ENCODE assay signal across 8 mouse cellular contexts in the genomic region with DNA sequence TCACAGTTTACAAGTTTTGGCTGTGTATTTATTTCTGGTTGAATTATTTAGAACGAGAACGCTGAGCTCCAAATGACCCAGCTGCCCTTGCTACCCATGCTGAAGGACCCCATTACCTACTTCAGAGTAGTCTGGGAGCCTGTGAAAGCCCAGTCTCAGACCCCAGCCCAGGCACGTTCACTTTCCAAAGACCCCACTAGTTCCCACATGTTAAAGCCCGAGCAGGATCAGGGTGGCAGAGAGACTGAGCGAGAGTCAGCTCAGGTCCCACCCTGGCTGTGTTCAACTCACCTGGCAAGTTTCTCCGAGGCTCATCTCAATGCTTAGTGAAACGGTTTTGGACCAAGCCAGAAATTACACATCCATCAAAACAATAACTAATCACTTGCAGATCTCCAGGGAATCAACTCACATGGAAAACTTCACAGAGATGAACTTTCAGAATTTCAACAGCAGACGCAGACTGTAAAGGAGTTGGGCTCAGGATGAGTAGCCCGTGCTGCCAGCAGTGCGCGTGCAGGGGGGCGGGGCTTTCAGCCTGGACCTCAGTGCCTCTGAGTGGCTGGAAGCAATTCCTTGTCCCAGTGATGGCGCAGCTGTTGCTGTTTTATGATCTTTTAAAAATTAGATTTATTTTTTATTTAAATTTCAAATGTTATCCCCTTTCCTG. TPM values are rescaled to one million over a fixed set of nuclear protein-coding genes. Genes with fewer than 3 reads are reported as not detected.
DNase-seq lines count a peak whose midpoint lies in the region; ATAC-seq and TF ChIP-seq lines count a peak whose summit lies in the region.

No protein-coding gene starts in this region.

- peak overlapping the region; percentile 95 for H3K9ac ChIP-seq in CH12.LX (ENCODE audit: insufficient read depth, low read depth)
- peak overlapping the region; percentile 61 for H3K9ac ChIP-seq in heart, embryonic 15.5 days
- peak overlapping the region; percentile 59 for H3K9ac ChIP-seq in kidney, embryonic 15.5 days

- in situ Hi-C loops in CH12.LX (cut with MboI; ENCODE audit: low pct_ligation_motif_present, low pct_unique_long_range_greater_than_20kb, low sequenced_read_pairs): no loop called here

- WGBS in heart, embryonic 15.5 days: 2% methylated on average over 13 of the region's 13 CpGs
- WGBS in kidney, embryonic 15.5 days: 2% methylated on average over 13 of the region's 13 CpGs

- H3K79me2 ChIP-seq in CH12.LX (replicated peaks; ENCODE audit: control insufficient read depth, extremely low read depth, insufficient read depth, poor library complexity, severe bottlenecking): peaks cover 12% of the 10 kb centered on the region; the same call in 1 of the 2 replicates

- dilution Hi-C loops in CH12.LX (cut with MboI; ENCODE audit: extremely low pct_ligation_motif_present, extremely low pct_unique_long_range_greater_than_20kb, low sequenced_read_pairs): no loop called here

- 0 out of 2 replicates have a peak, but pooled peaks have one; percentile 53 for ATAC-seq in erythroblast, adult 5-6 weeks (replicated peaks; ENCODE audit: low FRiP score, poor library complexity, severe bottlenecking)
- ATAC-seq in heart, embryonic 15.5 days (replicated peaks; ENCODE audit: insufficient number of reproducible peaks, insufficient read depth, low FRiP score, low read depth): peak; percentile 29; the same call in 1 of the 2 replicates
- ATAC-seq in kidney, embryonic 15.5 days (replicated peaks; ENCODE audit: low FRiP score): peak; percentile 86
- ATAC-seq in monocyte, adult 5-6 weeks (replicated peaks; ENCODE audit: insufficient number of reproducible peaks, low FRiP score, low TSS enrichment, poor library complexity, severe bottlenecking): no peak

- peak; percentile 42 for DNase-seq in CH12.LX (ENCODE audit: extremely low read depth)
- DNase-seq in adrenal gland, postnatal 25 days: peak; percentile 82
- peak; percentile 67 for DNase-seq in lung, postnatal 14 days
- peak; percentile 38 for DNase-seq in retina, postnatal 1 day

- peak overlapping the region; percentile 45 to 68 (median 62) for H3K4me3 ChIP-seq in CH12.LX (replicated peaks in 1 of 3; ENCODE audit: low read depth in 2 of 3, low read length in 2 of 3, poor library complexity in 1 of 3)
- peak overlapping the region; percentile 68 for H3K4me3 ChIP-seq in heart, embryonic 15.5 days
- peak overlapping the region; percentile 65 for H3K4me3 ChIP-seq in kidney, embryonic 15.5 days (replicated peaks)

- peak overlapping the region; percentile 92 for H3K27ac ChIP-seq in CH12.LX (ENCODE audit: insufficient read depth, low read depth)
- H3K27ac ChIP-seq in heart, embryonic 15.5 days: peak overlapping the region; percentile 90
- H3K27ac ChIP-seq in kidney, embryonic 15.5 days: peak overlapping the region; percentile 80

- H3K4me1 ChIP-seq in CH12.LX (ENCODE audit: control insufficient read depth in 1 of 2, insufficient read depth in 2 of 2): peaks cover 0 to 25% of the 10 kb centered on the region in 2 experiments; a peak in 2 of 4 replicates
- H3K4me1 ChIP-seq in heart, embryonic 15.5 days (replicated peaks): peaks cover 7% of the 10 kb centered on the region
- peaks cover 16% of the 10 kb centered on the region; the same call in 1 of the 2 replicates for H3K4me1 ChIP-seq in kidney, embryonic 15.5 days

- no peak for TF ChIP-seq EP300 in CH12.LX (IDR thresholded peaks at IDR 0.05; ENCODE audit: low read length)

- H3K9me3 ChIP-seq in CH12.LX (replicated peaks; ENCODE audit: low read length): peaks cover 4% of the 10 kb centered on the region
- no peaks in the 10 kb centered on the region for H3K9me3 ChIP-seq in heart, embryonic 15.5 days (replicated peaks)
- no peaks in the 10 kb centered on the region for H3K9me3 ChIP-seq in kidney, embryonic 15.5 days (replicated peaks)

- TF ChIP-seq RAD21 in CH12.LX (IDR thresholded peaks at IDR 0.05; ENCODE audit: low read depth, low read length): no peak

- no peak for TF ChIP-seq POLR2A in CH12.LX (IDR thresholded peaks at IDR 0.05; ENCODE audit: low read depth, low read length)

- peaks cover 25 to 39% of the 10 kb centered on the region in 2 experiments for H3K36me3 ChIP-seq in CH12.LX (replicated peaks in 1 of 2; ENCODE audit: control insufficient read depth in 1 of 2, insufficient read depth in 1 of 2, low read length in 1 of 2)
- peaks cover 15% of the 10 kb centered on the region for H3K36me3 ChIP-seq in heart, embryonic 15.5 days
- peaks cover 23% of the 10 kb centered on the region for H3K36me3 ChIP-seq in kidney, embryonic 15.5 days

- peak overlapping the region; percentile 67 for H3K4me2 ChIP-seq in CH12.LX (ENCODE audit: insufficient read depth, low read depth, poor library complexity, severe bottlenecking)
- peak overlapping the region; percentile 84 for H3K4me2 ChIP-seq in heart, embryonic 15.5 days
- H3K4me2 ChIP-seq in kidney, embryonic 15.5 days: peak overlapping the region; percentile 72

- TF ChIP-seq CTCF in CH12.LX (conservative IDR thresholded peaks at IDR 0.05 in 1 of 2, IDR thresholded peaks at IDR 0.05 in 1 of 2; ENCODE audit: low read depth in 2 of 2, low read length in 2 of 2): no peak

- H3K27me3 ChIP-seq in CH12.LX (replicated peaks): no peaks in the 10 kb centered on the region
- no peaks in the 10 kb centered on the region for H3K27me3 ChIP-seq in heart, embryonic 15.5 days
- H3K27me3 ChIP-seq in kidney, embryonic 15.5 days: no peaks in the 10 kb centered on the region

TF ChIP-seq in CH12.LX, 34 proteins besides CTCF, POLR2A, EP300 and RAD21:
- TF ChIP-seq MAZ (IDR thresholded peaks at IDR 0.05; ENCODE audit: low read depth, low read length) (no peak), ZMIZ1 (IDR thresholded peaks at IDR 0.05; ENCODE audit: low read depth, low read length) (0 out of 2 replicates have a peak, but pooled peaks have one; percentile 11), KAT2A (IDR thresholded peaks at IDR 0.05; ENCODE audit: insufficient replicate concordance, low read length) (no peak), MYC (IDR thresholded peaks at IDR 0.05; ENCODE audit: low read depth, low read length) (peak; percentile 29; the same call in 1 of the 2 replicates), USF1 (IDR thresholded peaks at IDR 0.05; ENCODE audit: low read depth, low read length) (no peak), MXI1 (IDR thresholded peaks at IDR 0.05; ENCODE audit: low read depth, low read length) (peak; percentile 25; the same call in 1 of the 2 replicates), TBP (conservative IDR thresholded peaks at IDR 0.05; ENCODE audit: low read depth, low read length) (no peak), CHD1 (IDR thresholded peaks at IDR 0.05; ENCODE audit: low read depth, low read length) (peak; percentile 0; the same call in 1 of the 2 replicates), BHLHE40 (IDR thresholded peaks at IDR 0.05; ENCODE audit: low read depth, low read length) (peak; percentile 91)

RNA-seq across cellular contexts. Expression of a gene that starts 0.8 kb away (rescaled TPM):
- total RNA-seq in CH12.LX (2012; rRNA removed): 20.3 and 20.7 TPM in 2 replicates
- 29.6 and 34.0 TPM in 2 replicates for total RNA-seq in CH12.LX (2014; rRNA removed)
- 29.3 and 34.7 TPM in 2 replicates for polyA plus RNA-seq in CH12.LX (2012; ENCODE audit: insufficient read length, low read depth)
- total RNA-seq in adrenal gland, postnatal 25 days (2021): 127 and 139 TPM in 2 replicates
- total RNA-seq in erythroblast, adult 5-6 weeks (2015; ENCODE audit: low replicate concordance): 8.2 and 10.2 TPM in 2 replicates
- total RNA-seq in erythroblast, adult 5-6 weeks (2017; ENCODE audit: low replicate concordance): 3.5 and 7.1 TPM in 2 replicates
- 60.6 and 64.6 TPM in 2 replicates for polyA plus RNA-seq in heart, embryonic 15.5 days (2015; fragmentation: Nextera tagmentation; extraction: Ambion mirVana)
- polyA plus RNA-seq in kidney, embryonic 15.5 days (2015; fragmentation: Nextera tagmentation; extraction: Ambion mirVana): 28.8 and 29.9 TPM in 2 replicates
- 25.3 to 56.9 TPM (median 28.9 TPM) in 3 replicates for total RNA-seq in monocyte, adult 5-6 weeks (2017)

RNA-seq across cellular contexts. Expression of a gene that starts 27.3 kb away (rescaled TPM):
- 0.08 TPM in 2 replicates for total RNA-seq in CH12.LX (2012; rRNA removed)
- total RNA-seq in CH12.LX (2014; rRNA removed): not detected in 2 replicates
- polyA plus RNA-seq in CH12.LX (2012; ENCODE audit: insufficient read length, low read depth): not detected in 2 replicates
- total RNA-seq in adrenal gland, postnatal 25 days (2021): 1,274 and 2,079 TPM in 2 replicates
- total RNA-seq in erythroblast, adult 5-6 weeks (2015; ENCODE audit: low replicate concordance): 1.3 TPM in 1 of 2 replicates, not detected in the other
- total RNA-seq in erythroblast, adult 5-6 weeks (2017; ENCODE audit: low replicate concordance): not detected in 2 replicates
- 1.8 TPM in 1 of 2 replicates, not detected in the other for polyA plus RNA-seq in heart, embryonic 15.5 days (2015; fragmentation: Nextera tagmentation; extraction: Ambion mirVana)
- 61.8 and 160 TPM in 2 replicates for polyA plus RNA-seq in kidney, embryonic 15.5 days (2015; fragmentation: Nextera tagmentation; extraction: Ambion mirVana)
- not detected in 3 replicates for total RNA-seq in monocyte, adult 5-6 weeks (2017)

RNA-seq across cellular contexts. Expression of a gene that starts 30.9 kb away (rescaled TPM):
- total RNA-seq in CH12.LX (2012; rRNA removed): 0.13 and 0.21 TPM in 2 replicates
- total RNA-seq in CH12.LX (2014; rRNA removed): not detected in 2 replicates
- not detected in 2 replicates for polyA plus RNA-seq in CH12.LX (2012; ENCODE audit: insufficient read length, low read depth)
- 186 and 230 TPM in 2 replicates for total RNA-seq in adrenal gland, postnatal 25 days (2021)
- not detected in 2 replicates for total RNA-seq in erythroblast, adult 5-6 weeks (2015; ENCODE audit: low replicate concordance)
- not detected in 2 replicates for total RNA-seq in erythroblast, adult 5-6 weeks (2017; ENCODE audit: low replicate concordance)
- polyA plus RNA-seq in heart, embryonic 15.5 days (2015; fragmentation: Nextera tagmentation; extraction: Ambion mirVana): 9.3 and 9.4 TPM in 2 replicates
- polyA plus RNA-seq in kidney, embryonic 15.5 days (2015; fragmentation: Nextera tagmentation; extraction: Ambion mirVana): 13.2 and 13.9 TPM in 2 replicates
- not detected in 3 replicates for total RNA-seq in monocyte, adult 5-6 weeks (2017)

Comparison
In these comparisons a context has a peak if more than half of its experiments do, and no peak if none do; other contexts are left out.
1. RNA of a gene that starts 27.3 kb away (total RNA-seq): 1,274 to 2,079 TPM in adrenal gland, postnatal 25 days; 0.08 TPM in CH12.LX, 1.3 TPM in erythroblast, adult 5-6 weeks and not detected in monocyte, adult 5-6 weeks; every median in the first group is over 100 times any median in the second.
2. RNA of a gene that starts 30.9 kb away (total RNA-seq): 186 to 230 TPM in adrenal gland, postnatal 25 days; 0.13 to 0.21 TPM in CH12.LX, not detected in erythroblast, adult 5-6 weeks and not detected in monocyte, adult 5-6 weeks; every median in the first group is over 100 times any median in the second.
3. Peak in every context shown above with its lines, with median percentiles within 50 percentile points of each other: DNase-seq, H3K27ac ChIP-seq, H3K4me2 ChIP-seq, H3K4me3 ChIP-seq and H3K9ac ChIP-seq.